In the genomic region with DNA sequence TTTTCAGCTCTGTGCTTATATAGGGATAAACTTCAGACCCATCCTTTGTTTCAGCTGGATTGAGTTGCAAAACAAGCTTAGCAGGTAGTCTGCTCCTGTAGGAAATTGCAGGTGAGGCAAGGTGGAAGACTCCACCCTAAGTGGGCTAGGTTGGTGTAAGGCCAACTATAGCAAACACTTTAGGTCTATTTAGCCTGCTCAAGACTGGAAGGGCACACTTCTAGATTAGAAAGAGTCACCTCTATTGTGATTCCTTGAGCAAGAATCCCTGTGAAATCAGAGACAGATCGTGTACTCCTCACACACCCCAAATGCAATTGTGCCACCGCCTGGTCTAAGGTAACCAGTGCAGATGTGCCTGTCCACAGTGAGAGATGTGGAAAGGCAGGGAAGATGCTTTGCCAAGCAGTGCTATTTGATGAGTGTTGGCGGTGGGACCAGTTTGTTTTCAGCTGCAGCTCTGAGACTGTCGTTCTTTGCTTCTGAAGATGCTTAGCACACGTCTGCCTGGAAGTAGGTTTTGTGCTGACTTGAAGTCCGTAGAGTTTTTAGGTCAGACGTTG, we compare ENCODE assay signal across 27 mouse cellular contexts.
A peak's percentile ranks its signal among the peaks of the same experiment; 100 is the strongest.
DNase-seq lines count a peak whose midpoint lies in the region; ATAC-seq and TF ChIP-seq lines count a peak whose summit lies in the region.
"Had no signal": no experiment of that assay in that cellular context is flagged by ENCODE, and none has a peak within 500 bp of the region (broad histone marks: within the 10 kb centered on the region; RNA-seq: fewer than 3 reads in every experiment).

No protein-coding gene starts in this region.

- H3K4me2 ChIP-seq in embryonic facial prominence, embryonic 14.5 days (ENCODE audit: low read depth, low read length): no peak overlapping the region
- no peak overlapping the region for H3K4me2 ChIP-seq in liver, embryonic 12.5 days
- H3K4me2 ChIP-seq: embryonic facial prominence, embryonic 15.5 days; limb, embryonic 13.5 days; liver, embryonic 15.5 days; neural tube, embryonic 15.5 days; stomach, embryonic 15.5 days had no signal

- ATAC-seq in embryonic facial prominence, embryonic 14.5 days (ENCODE audit: low read depth): peak; percentile 33; the same call in 1 of the 2 replicates
- ATAC-seq in liver, embryonic 12.5 days: no peak
- ATAC-seq: CD4-positive, CD25-positive, alpha-beta regulatory T cell, adult 4 months; hindbrain, embryonic 16.5 days; midbrain, embryonic 16.5 days had no signal

- no peaks in the 10 kb centered on the region for H3K36me3 ChIP-seq in embryonic facial prominence, embryonic 14.5 days (ENCODE audit: control insufficient read depth, insufficient read depth, low read length)
- no peaks in the 10 kb centered on the region for H3K36me3 ChIP-seq in embryonic facial prominence, embryonic 10.5 days (replicated peaks)
- no peaks in the 10 kb centered on the region for H3K36me3 ChIP-seq in liver, embryonic 12.5 days
- H3K36me3 ChIP-seq: embryonic facial prominence, embryonic 15.5 days; forebrain, embryonic 10.5 days; limb, embryonic 13.5 days; liver, embryonic 15.5 days; neural tube, embryonic 15.5 days; stomach, embryonic 15.5 days had no signal

- DNase-seq in embryonic facial prominence, embryonic 14.5 days (ENCODE audit: low spot score): peak; percentile 31
- no peak for DNase-seq in embryonic facial prominence, embryonic 10.5 days (ENCODE audit: low spot score)
- DNase-seq in left cerebral cortex, adult 2 months (ENCODE audit: extremely low spot score in 1 of 2, low spot score in 2 of 2): no peak
- no peak for DNase-seq in left cerebral cortex, postnatal 10 days (ENCODE audit: extremely low spot score in 1 of 2, low spot score in 2 of 2)
- DNase-seq in ES-CJ7 (ENCODE audit: low read depth, low spot score): peak; percentile 34
- peak; percentile 10 for DNase-seq in embryo, embryonic 11 days
- no peak for DNase-seq in kidney, adult 9 months
- DNase-seq: adrenal gland, postnatal 36 days; cerebellum, adult 2 months; cerebellum, postnatal 36 days; gastrocnemius, postnatal 10 days; heart, adult 18-20 months; heart, postnatal 4 days; kidney, adult 18-20 months; kidney, postnatal 25 days; layer of hippocampus, adult 9-11 months; right cerebral cortex, postnatal 25 days had no signal

- H3K9ac ChIP-seq in embryonic facial prominence, embryonic 14.5 days (ENCODE audit: low read depth, low read length): no peak overlapping the region
- no peak overlapping the region for H3K9ac ChIP-seq in liver, embryonic 12.5 days
- H3K9ac ChIP-seq: embryonic facial prominence, embryonic 15.5 days; limb, embryonic 13.5 days; liver, embryonic 15.5 days; neural tube, embryonic 15.5 days; stomach, embryonic 15.5 days had no signal

- no peaks in the 10 kb centered on the region for H3K4me1 ChIP-seq in embryonic facial prominence, embryonic 14.5 days (ENCODE audit: control insufficient read depth, insufficient read depth, low read length)
- no peaks in the 10 kb centered on the region for H3K4me1 ChIP-seq in embryonic facial prominence, embryonic 10.5 days
- H3K4me1 ChIP-seq in liver, embryonic 12.5 days: no peaks in the 10 kb centered on the region
- H3K4me1 ChIP-seq: embryonic facial prominence, embryonic 15.5 days; forebrain, embryonic 10.5 days; liver, embryonic 15.5 days; neural tube, embryonic 15.5 days; stomach, embryonic 15.5 days had no signal

- H3K27me3 ChIP-seq in embryonic facial prominence, embryonic 14.5 days (replicated peaks; ENCODE audit: control insufficient read depth, insufficient read depth, low read length): no peaks in the 10 kb centered on the region
- H3K27me3 ChIP-seq in embryonic facial prominence, embryonic 10.5 days (replicated peaks; ENCODE audit: low read depth, poor library complexity, severe bottlenecking): no peaks in the 10 kb centered on the region
- no peaks in the 10 kb centered on the region for H3K27me3 ChIP-seq in liver, embryonic 12.5 days (replicated peaks)
- H3K27me3 ChIP-seq: embryonic facial prominence, embryonic 15.5 days; limb, embryonic 13.5 days; liver, embryonic 15.5 days; neural tube, embryonic 15.5 days; stomach, embryonic 15.5 days had no signal

- intact Hi-C loops in left cerebral cortex, adult 2 months (cut with DNase I): loop anchor here (2.0 kb wide), 1 partner anchor 106 kb away; no protein-coding TSS in a partner anchor
- intact Hi-C loops in left cerebral cortex, postnatal 10 days (cut with DNase I): no loop called here

- H3K9me3 ChIP-seq in embryonic facial prominence, embryonic 14.5 days (ENCODE audit: control insufficient read depth, low read length): no peaks in the 10 kb centered on the region
- no peaks in the 10 kb centered on the region for H3K9me3 ChIP-seq in embryonic facial prominence, embryonic 10.5 days
- H3K9me3 ChIP-seq in liver, embryonic 12.5 days (replicated peaks): no peaks in the 10 kb centered on the region
- H3K9me3 ChIP-seq: embryonic facial prominence, embryonic 15.5 days; forebrain, embryonic 10.5 days; limb, embryonic 13.5 days; liver, embryonic 15.5 days; neural tube, embryonic 15.5 days; stomach, embryonic 15.5 days had no signal

- no peak overlapping the region for H3K27ac ChIP-seq in embryonic facial prominence, embryonic 14.5 days (replicated peaks; ENCODE audit: low read depth, low read length)
- no peak overlapping the region for H3K27ac ChIP-seq in embryonic facial prominence, embryonic 10.5 days (replicated peaks)
- no peak overlapping the region for H3K27ac ChIP-seq in left cerebral cortex, adult 2 months
- no peak overlapping the region for H3K27ac ChIP-seq in liver, embryonic 12.5 days
- H3K27ac ChIP-seq: embryonic facial prominence, embryonic 15.5 days; forebrain, embryonic 10.5 days; limb, embryonic 13.5 days; liver, embryonic 15.5 days; neural tube, embryonic 15.5 days; stomach, embryonic 15.5 days had no signal

- 70% methylated on average over 7 of the region's 7 CpGs for WGBS in embryonic facial prominence, embryonic 14.5 days
- WGBS in embryonic facial prominence, embryonic 10.5 days: 74% methylated on average over 7 of the region's 7 CpGs
- 56% methylated on average over 7 of the region's 7 CpGs for WGBS in liver, embryonic 12.5 days (ENCODE audit: insufficient replicate concordance)

- H3K4me3 ChIP-seq in embryonic facial prominence, embryonic 14.5 days (ENCODE audit: low read depth, low read length): no peak overlapping the region
- H3K4me3 ChIP-seq in embryonic facial prominence, embryonic 10.5 days: no peak overlapping the region
- H3K4me3 ChIP-seq in left cerebral cortex, adult 2 months: no peak overlapping the region
- no peak overlapping the region for H3K4me3 ChIP-seq in liver, embryonic 12.5 days
- H3K4me3 ChIP-seq: embryonic facial prominence, embryonic 15.5 days; forebrain, embryonic 10.5 days; limb, embryonic 13.5 days; liver, embryonic 15.5 days; neural tube, embryonic 15.5 days; stomach, embryonic 15.5 days had no signal

- peak; percentile 6 for TF ChIP-seq CTCF in left cerebral cortex, adult 2 months (IDR thresholded peaks at IDR 0.05)

Comparison
In these comparisons a context has a peak if more than half of its experiments do, and no peak if none do; other contexts are left out.
1. DNase-seq: peak in embryonic facial prominence, embryonic 14.5 days (single experiment), ES-CJ7 (single experiment) and embryo, embryonic 11 days (single experiment); none in embryonic facial prominence, embryonic 10.5 days (single experiment), left cerebral cortex, adult 2 months (0 of 2), left cerebral cortex, postnatal 10 days (0 of 2) and kidney, adult 9 months (single experiment).